Mouse (Mus musculus) embryonic fibroblast, embryonic 13.5 days (primary cell): ENCODE measurements around the gene Itgae. TPM values are rescaled to one million over a fixed set of nuclear protein-coding genes. Genes with fewer than 3 reads are reported as not detected.

Source experiments
- H3K27ac ChIP-seq: 2 replicates; pipeline ENCODE4 v1.5.1; 2012; ENCODE audit warnings: low read length, control low read depth, inconsistent platforms; ENCODE audit not compliant: insufficient read depth
- H3K4me1 ChIP-seq: 2 replicates; pipeline ENCODE4 v1.6.1; 2011; ENCODE audit warnings: low read length; ENCODE audit not compliant: control insufficient read depth, insufficient read depth
- H3K4me3 ChIP-seq: 2 replicates; pipeline ENCODE4 v1.5.1; 2011; ENCODE audit warnings: mild to moderate bottlenecking, control low read depth, low read length; ENCODE audit not compliant: insufficient read depth
- CTCF ChIP-seq: IDR thresholded peaks from 2 replicates; pipeline ENCODE4 v1.5.1; 2011; ENCODE audit warnings: mild to moderate bottlenecking, control low read depth, low read length, moderate library complexity, borderline replicate concordance; ENCODE audit not compliant: insufficient read depth
- POLR2A ChIP-seq: IDR thresholded peaks from 2 replicates; pipeline ENCODE4 v1.6.1; 2011; ENCODE audit warnings: low read depth, mild to moderate bottlenecking, control low read depth, low read length, moderate library complexity
- polyA plus RNA-seq: library from polyadenylated mRNA; stranded (reverse); fragments of >200 nt; gene quantifications from 2 replicates; pipeline ENCODE4 v1.2.4, GENCODE M21; 2011; ENCODE audit warnings: low read depth; ENCODE audit not compliant: missing spikeins, insufficient read length

The Itgae gene
- polyA plus RNA-seq, 1 experiment: not detected

GRCm38 (mm10) chr11:73146026-73146974, 55.9 kb downstream of the Itgae start:
- H3K4me1 ChIP-seq: no peaks in the 10 kb centered on the region
- no peak overlapping the region for H3K27ac ChIP-seq
- TF ChIP-seq POLR2A: no peak
- no peak for TF ChIP-seq CTCF
- no peak overlapping the region for H3K4me3 ChIP-seq

DNA sequence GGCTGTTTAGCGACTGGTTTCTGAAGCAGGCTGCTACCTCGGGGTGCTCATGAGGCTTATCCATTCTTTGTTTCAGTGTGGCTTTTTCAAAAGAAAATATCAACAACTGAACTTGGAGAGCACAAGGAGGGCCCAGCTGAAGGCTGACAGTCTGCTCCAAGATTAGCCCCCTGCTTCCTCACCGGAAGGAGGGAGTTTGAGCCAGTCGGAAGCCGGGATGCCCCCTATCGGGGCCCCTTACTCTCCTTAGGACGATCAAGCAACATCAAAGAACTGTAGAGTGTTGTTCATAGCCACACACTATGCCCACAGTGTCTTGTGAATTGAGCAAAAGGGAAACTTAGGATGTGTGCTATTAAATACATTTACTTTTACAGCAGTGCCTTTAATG, 56.6 kb downstream of the Itgae start:
- no peak overlapping the region for H3K4me3 ChIP-seq
- H3K4me1 ChIP-seq: no peaks in the 10 kb centered on the region
- no peak overlapping the region for H3K27ac ChIP-seq
- TF ChIP-seq POLR2A: no peak
- no peak for TF ChIP-seq CTCF

DNA sequence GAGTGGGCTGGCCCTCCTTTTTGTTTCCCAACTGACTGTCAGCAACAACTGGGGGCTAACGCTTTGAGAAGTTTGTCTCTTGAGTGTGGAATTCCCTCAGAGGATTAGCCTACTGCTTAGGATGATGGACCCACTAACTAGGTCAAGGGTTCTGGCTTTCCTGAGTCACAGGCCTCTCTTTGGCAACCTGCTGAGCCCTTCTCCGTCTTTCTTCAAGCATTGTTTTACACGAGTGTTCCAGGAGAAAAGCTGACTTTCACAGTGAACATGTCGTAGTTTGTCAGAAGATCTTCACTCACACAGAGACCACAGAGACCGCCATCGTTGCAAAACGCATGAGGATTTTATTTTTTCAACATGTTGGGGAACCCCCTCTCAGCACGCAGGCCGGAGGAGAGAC, 57.8 kb downstream of the Itgae start:
- H3K4me3 ChIP-seq: no peak overlapping the region
- no peak for TF ChIP-seq CTCF
- TF ChIP-seq POLR2A: no peak
- no peaks in the 10 kb centered on the region for H3K4me1 ChIP-seq
- H3K27ac ChIP-seq: no peak overlapping the region

GRCm38 (mm10) chr11:73155071-73155470, 64.7 kb downstream of the Itgae start:
- TF ChIP-seq CTCF (no peak), POLR2A (no peak)
- no peaks in the 10 kb centered on the region; the same call in 1 of the 2 replicates for H3K4me1 ChIP-seq
- H3K4me3 ChIP-seq: no peak overlapping the region
- no peak overlapping the region for H3K27ac ChIP-seq

DNA sequence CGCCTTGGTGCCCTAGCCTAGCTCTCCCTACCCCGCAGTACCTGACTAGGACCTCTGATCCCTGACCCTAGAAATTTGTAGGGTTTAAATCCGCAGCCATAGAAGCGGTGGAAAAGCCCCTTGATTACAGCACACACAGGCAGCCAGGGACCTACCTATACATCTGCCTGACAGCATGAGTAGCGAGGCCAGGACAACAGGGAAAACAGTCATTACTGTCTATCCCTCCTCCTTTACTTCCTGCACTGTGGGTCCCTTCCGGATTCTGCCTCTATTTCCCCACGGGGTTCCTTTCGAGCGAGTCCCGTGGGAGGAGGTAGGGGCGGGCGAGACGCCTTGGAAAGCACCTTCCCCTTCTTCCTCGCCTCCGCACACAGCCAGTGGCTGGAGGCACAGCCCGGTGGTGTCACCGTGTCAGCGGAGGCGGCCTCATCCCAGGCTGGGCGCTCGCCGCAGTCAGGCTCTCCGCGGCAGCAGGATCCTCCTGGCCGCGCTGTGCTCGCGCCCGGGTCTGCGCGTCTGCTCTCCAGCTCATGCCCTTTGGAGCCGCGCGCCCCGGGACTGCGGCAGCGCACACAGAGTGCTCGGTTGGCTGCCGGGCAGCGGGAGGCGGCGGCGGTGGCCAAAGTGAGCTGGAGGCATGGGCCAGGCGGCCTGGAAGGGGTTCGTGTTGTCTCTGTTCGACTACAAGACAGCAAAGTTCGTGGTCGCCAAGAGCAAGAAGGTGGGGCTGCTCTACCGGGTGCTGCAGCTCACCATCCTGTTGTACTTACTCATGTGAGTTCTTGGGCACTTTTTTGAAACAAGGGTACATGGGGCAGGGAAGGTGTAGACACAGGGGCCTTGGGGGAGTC, 69.8 kb downstream of the Itgae start, which contains the start of gene P2rx5:
TSS of gene P2rx5 (plus strand) at position 465 of the 854 bp plus-strand sequence.
- peak within 1 kb of the TSS; percentile 18; the same call in 1 of the 2 replicates for H3K27ac ChIP-seq
- H3K4me3 ChIP-seq: peak within 1 kb of the TSS; percentile 38
- peak; percentile 47; the same call in 1 of the 2 replicates for TF ChIP-seq POLR2A
- no peak for TF ChIP-seq CTCF
- peaks cover 8% of the 10 kb centered on the region for H3K4me1 ChIP-seq

DNA sequence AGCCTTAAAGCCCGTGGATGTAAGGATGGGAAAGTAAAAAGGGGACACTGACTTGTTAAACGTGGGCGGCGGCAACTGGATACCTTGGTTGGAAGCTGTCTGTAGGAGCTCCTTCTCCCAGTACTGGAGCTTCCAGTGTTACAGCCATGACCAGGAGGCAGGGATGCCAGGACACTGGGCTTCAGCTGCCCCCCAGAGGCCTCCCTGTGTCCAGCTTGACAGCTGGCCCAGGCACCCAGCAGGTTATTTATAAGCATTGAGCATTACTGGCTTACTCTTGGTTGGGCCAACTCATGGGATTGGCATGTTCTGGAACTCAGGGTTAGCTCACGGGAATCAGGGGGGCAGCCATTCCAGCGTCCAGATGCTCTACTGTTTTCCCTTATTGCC, 70.4 kb downstream of the Itgae start:
- Histone ChIP-seq H3K4me3 (peak overlapping the region; percentile 38), H3K4me1 (peaks cover 8% of the 10 kb centered on the region), H3K27ac (peak overlapping the region; percentile 18; the same call in 1 of the 2 replicates)
- TF ChIP-seq CTCF: 0 out of 2 replicates have a peak, but pooled peaks have one; percentile 4
- TF ChIP-seq POLR2A: no peak

DNA sequence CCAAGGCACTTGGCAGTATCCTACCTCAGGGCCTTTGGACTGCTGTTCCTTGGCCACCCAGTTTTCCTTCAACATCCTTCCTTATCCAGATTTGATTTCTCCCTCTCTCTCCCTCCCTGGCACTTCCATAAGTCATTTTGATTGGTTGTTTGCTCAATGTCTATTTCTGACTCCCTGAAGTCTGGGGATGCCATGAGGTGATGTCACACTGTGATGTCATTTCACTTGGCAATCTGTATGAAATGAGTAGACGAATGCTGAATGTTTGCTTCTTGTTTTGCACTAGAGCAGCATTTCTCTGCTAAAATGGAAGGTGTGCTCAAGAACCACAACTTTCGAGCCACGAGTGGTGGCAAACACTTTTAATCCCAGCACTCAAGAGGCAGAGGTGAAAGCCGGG, 71.2 kb downstream of the Itgae start:
- H3K4me3 ChIP-seq: no peak overlapping the region; the same call in 1 of the 2 replicates
- peaks cover 8% of the 10 kb centered on the region for H3K4me1 ChIP-seq
- peak overlapping the region; percentile 18; the same call in 1 of the 2 replicates for H3K27ac ChIP-seq
- TF ChIP-seq CTCF (no peak), POLR2A (no peak)

DNA sequence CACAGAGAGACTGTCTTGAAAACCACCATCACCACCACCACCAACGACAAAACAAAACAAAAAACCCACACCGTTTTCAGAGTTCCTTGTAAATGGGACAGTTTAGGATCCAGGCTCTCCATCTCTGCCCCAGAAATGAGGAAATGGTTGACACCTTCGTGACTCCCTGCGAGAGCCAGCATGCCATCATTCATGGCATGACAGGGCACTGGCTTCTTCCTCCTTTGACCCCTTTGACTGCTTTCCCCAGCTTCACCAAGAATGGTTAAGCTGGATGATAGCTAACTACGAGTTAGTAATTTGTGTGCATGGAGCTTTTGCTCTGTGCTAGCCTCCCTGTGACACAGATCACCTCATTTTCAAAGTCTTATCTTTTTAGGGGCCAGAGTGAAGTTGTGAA, 71.9 kb downstream of the Itgae start:
- H3K4me1 ChIP-seq: peaks cover 8% of the 10 kb centered on the region
- TF ChIP-seq CTCF (no peak), POLR2A (no peak)
- no peak overlapping the region for H3K4me3 ChIP-seq
- H3K27ac ChIP-seq: no peak overlapping the region

GRCm38 (mm10) chr11:73168071-73168470, 77.7 kb downstream of the Itgae start:
- Histone ChIP-seq H3K4me3 (no peak overlapping the region), H3K4me1 (peaks cover 3% of the 10 kb centered on the region; the same call in 1 of the 2 replicates), H3K27ac (no peak overlapping the region)
- TF ChIP-seq CTCF (no peak), POLR2A (no peak)
